Mouse (Mus musculus) bone marrow, adult 2 months (tissue): Measurements from ENCODE around the gene Masp1.

Source experiments
- CTCF ChIP-seq: fragments of 200-500 bp; IDR thresholded peaks from 2 replicates; pipeline ENCODE4 v1.5.1; 2011; ENCODE audit warnings: low read length, control low read depth; ENCODE audit not compliant: control insufficient read depth, insufficient read depth
- POLR2A ChIP-seq: fragments of 200-500 bp; IDR thresholded peaks from 2 replicates; pipeline ENCODE4 v1.6.1; 2011; ENCODE audit warnings: low read depth, mild to moderate bottlenecking, control low read depth, low read length, borderline replicate concordance; ENCODE audit not compliant: control insufficient read depth

GRCm38 (mm10) chr16:23504320-23504744, 16.3 kb downstream of the Masp1 start:
- TF ChIP-seq CTCF (no peak), POLR2A (no peak)
